Mouse (Mus musculus) bone marrow macrophage, adult 2 months (primary cell): Measurements from ENCODE around the gene Gnptab.

Experiments used
- CTCF ChIP-seq: IDR thresholded peaks from 2 replicates; pipeline ENCODE4 v1.5.1; 2012; ENCODE audit warnings: low read depth, mild to moderate bottlenecking, low read length, moderate library complexity
- POLR2A ChIP-seq: IDR thresholded peaks from 2 replicates; pipeline ENCODE4 v1.6.1; 2012; ENCODE audit warnings: mild to moderate bottlenecking, low read depth, low read length, borderline replicate concordance

- TF ChIP-seq POLR2A (no peak), CTCF (no peak)
These were observed 38.3 kb upstream of the Gnptab start for GRCm38 (mm10) chr10:88340660-88341059.
